Mouse (Mus musculus) ES-E14 (cell line): ENCODE measurements around the gene Usp8. TPM values are rescaled to one million over a fixed set of nuclear protein-coding genes. Genes with fewer than 3 reads are reported as not detected.

ENCODE experiments used
- DNase-seq: peaks from one replicate; pipeline ENCODE4 v3.0.0-alpha.2; 2013; ENCODE audit warnings: low read depth, low spot score
- H3K27ac ChIP-seq: 2 replicates; pipeline ENCODE4 v1.5.1; 2012; ENCODE audit warnings: low read depth, mild to moderate bottlenecking, low read length, moderate library complexity, mixed read lengths; ENCODE audit not compliant: poor library complexity, insufficient read depth, severe bottlenecking
- H3K36me3 ChIP-seq: 2 replicates; pipeline ENCODE4 v1.6.1; 2012; ENCODE audit warnings: mild to moderate bottlenecking, low read length, moderate library complexity, mixed read lengths; ENCODE audit not compliant: control insufficient read depth, poor library complexity, insufficient read depth, severe bottlenecking
- H3K4me1 ChIP-seq, 2 experiments: fragments of 150-350 bp in 1 of 2; sonication (generic) in 1 of 2; 2 replicates each; pipeline ENCODE4 v1.6.1; 2012; ENCODE audit warnings: low read length in 2 of 2, mild to moderate bottlenecking in 1 of 2, mixed read lengths in 1 of 2; ENCODE audit not compliant: control insufficient read depth in 2 of 2, insufficient read depth in 2 of 2, poor library complexity in 1 of 2
- H3K4me3 ChIP-seq, 2 experiments: fragments of 150-350 bp in 1 of 2; sonication (generic) in 1 of 2; 2 replicates each; pipeline ENCODE4 v1.5.1; 2012; ENCODE audit warnings: low read length in 2 of 2, low read depth in 1 of 2, mild to moderate bottlenecking in 1 of 2, mixed read lengths in 1 of 2; ENCODE audit not compliant: insufficient read depth in 1 of 2, poor library complexity in 1 of 2, severe bottlenecking in 1 of 2
- H3K9ac ChIP-seq: 2 replicates; pipeline ENCODE4 v1.6.1; 2012; ENCODE audit warnings: low read depth, mild to moderate bottlenecking, low read length, mixed read lengths; ENCODE audit not compliant: poor library complexity, insufficient read depth, severe bottlenecking
- H3K9me3 ChIP-seq: fragments of 150-350 bp; sonication (generic); 2 replicates; pipeline ENCODE4 v1.6.1; 2012; ENCODE audit warnings: low read depth, mild to moderate bottlenecking, low read length; ENCODE audit not compliant: control insufficient read depth, insufficient read depth
- CHD2 ChIP-seq: IDR thresholded peaks from 2 replicates; pipeline ENCODE4 v1.6.1; 2014; ENCODE audit warnings: mild to moderate bottlenecking, low read depth, low read length, inconsistent platforms
- HCFC1 ChIP-seq: IDR thresholded peaks from 2 replicates; pipeline ENCODE4 v1.6.1; 2012; ENCODE audit warnings: low read length, inconsistent platforms, borderline replicate concordance; ENCODE audit not compliant: insufficient read depth
- MAFK ChIP-seq: IDR thresholded peaks from 2 replicates; pipeline ENCODE4 v1.6.1; 2014; ENCODE audit warnings: mild to moderate bottlenecking, low read depth, low read length, inconsistent platforms; ENCODE audit not compliant: insufficient read depth
- ZC3H11A ChIP-seq: IDR thresholded peaks from 2 replicates; pipeline ENCODE4 v1.6.1; 2012; ENCODE audit warnings: low read depth, mild to moderate bottlenecking, inconsistent platforms, low read length, borderline replicate concordance
- ZNF384 ChIP-seq: IDR thresholded peaks from 2 replicates; pipeline ENCODE4 v1.6.1; 2012; ENCODE audit warnings: low read depth, low read length, inconsistent platforms
- in situ Hi-C, 2 experiments: fragments of 600-800 bp; cut with MboI; formaldehyde crosslinking; loops; one replicate each; pipeline ENCODE4 v1.15.1; 2025; ENCODE audit warnings: low sequenced_read_pairs in 2 of 2, inconsistent platforms in 1 of 2; ENCODE audit not compliant: unreplicated experiment in 2 of 2
- total RNA-seq: library from RNA; depleted of rRNA; stranded (reverse); fragments of 300-350 nt; gene quantifications from 2 replicates; pipeline ENCODE4 v1.2.3, GENCODE M21; 2012

Usp8 gene
- total RNA-seq, 1 experiment, result 34.6 TPM

- in situ Hi-C loops, result no loop called here
- no peaks in the 10 kb centered on the region for H3K9me3 ChIP-seq
- H3K27ac ChIP-seq, result no peak overlapping the region
- peak overlapping the region; percentile 90 for H3K9ac ChIP-seq
- TF ChIP-seq HCFC1 (no peak), ZNF384 (no peak), MAFK (no peak), ZC3H11A (no peak), CHD2 (no peak)
- peaks cover 2% of the 10 kb centered on the region in 2 experiments; a peak in 2 of 4 replicates for H3K4me1 ChIP-seq
- DNase-seq, result no peak
- peak overlapping the region; percentile 87 to 92 for H3K4me3 ChIP-seq
- H3K36me3 ChIP-seq, result no peaks in the 10 kb centered on the region
Observed at GRCm38 (mm10) chr2:126707438-126707779, 281 bp downstream of the Usp8 start.

GRCm38 (mm10) chr2:126708361-126708760, 1.2 kb downstream of the Usp8 start:
- H3K36me3 ChIP-seq, result no peaks in the 10 kb centered on the region
- H3K27ac ChIP-seq, result no peak overlapping the region
- in situ Hi-C loops, result no loop called here
- TF ChIP-seq CHD2, result no peak
- no peak for TF ChIP-seq ZC3H11A
- TF ChIP-seq MAFK, result no peak
- no peak for TF ChIP-seq ZNF384
- no peak for TF ChIP-seq HCFC1
- no peaks in the 10 kb centered on the region for H3K9me3 ChIP-seq
- no peak overlapping the region for H3K9ac ChIP-seq
- peak overlapping the region in 1 of 2 experiments; percentile 87; a peak in 2 of 4 replicates for H3K4me3 ChIP-seq
- no peak for DNase-seq
- peaks cover 2% of the 10 kb centered on the region in 2 experiments; a peak in 2 of 4 replicates for H3K4me1 ChIP-seq

GRCm38 (mm10) chr2:126712526-126712925, 5.4 kb downstream of the Usp8 start:
- Histone ChIP-seq H3K4me1 (peaks cover 2% of the 10 kb centered on the region in 2 experiments; a peak in 2 of 4 replicates), H3K36me3 (no peaks in the 10 kb centered on the region), H3K9me3 (no peaks in the 10 kb centered on the region), H3K9ac (no peak overlapping the region), H3K27ac (no peak overlapping the region), H3K4me3 (no peak overlapping the region)
- in situ Hi-C loops, result no loop called here
- DNase-seq, result no peak
- TF ChIP-seq CHD2 (no peak), HCFC1 (no peak), ZNF384 (no peak), ZC3H11A (no peak), MAFK (no peak)

GRCm38 (mm10) chr2:126712950-126713349, 5.8 kb downstream of the Usp8 start:
- H3K27ac ChIP-seq, result no peak overlapping the region
- TF ChIP-seq HCFC1 (no peak), MAFK (no peak), ZC3H11A (no peak), CHD2 (no peak), ZNF384 (no peak)
- peaks cover 0 to 2% of the 10 kb centered on the region in 2 experiments; a peak in 2 of 4 replicates for H3K4me1 ChIP-seq
- no peak overlapping the region for H3K9ac ChIP-seq
- H3K9me3 ChIP-seq, result no peaks in the 10 kb centered on the region
- no peak for DNase-seq
- H3K4me3 ChIP-seq, result no peak overlapping the region
- no peaks in the 10 kb centered on the region for H3K36me3 ChIP-seq
- in situ Hi-C loops, result no loop called here

- TF ChIP-seq ZNF384 (no peak), HCFC1 (no peak), ZC3H11A (no peak), CHD2 (no peak), MAFK (no peak)
- Histone ChIP-seq H3K36me3 (peaks cover 7% of the 10 kb centered on the region; the same call in 1 of the 2 replicates), H3K27ac (no peak overlapping the region), H3K4me1 (no peaks in the 10 kb centered on the region), H3K9me3 (no peaks in the 10 kb centered on the region), H3K4me3 (no peak overlapping the region), H3K9ac (no peak overlapping the region)
- DNase-seq, result no peak
- in situ Hi-C loops, result no loop called here
Observed at GRCm38 (mm10) chr2:126729207-126729606, 22.1 kb downstream of the Usp8 start.
